Mouse (Mus musculus): ENCODE data around the gene Pcyt2. TPM values are rescaled to one million over a fixed set of nuclear protein-coding genes. Genes with fewer than 3 reads are reported as not detected.

The Pcyt2 gene
- polyA plus RNA-seq, 1 experiment from 2014 or later: 187 TPM

GRCm38 (mm10) chr11:120575046-120575445 lies 42.7 kb downstream of the Pcyt2 start:
- Histone ChIP-seq H3K4me2 (ENCODE audit: low read depth, low read length) (no peak overlapping the region), H3K27me3 (ENCODE audit: control insufficient read depth, insufficient read depth, low read length) (no peaks in the 10 kb centered on the region), H3K36me3 (ENCODE audit: control insufficient read depth, insufficient read depth, low read length) (peaks cover 31% of the 10 kb centered on the region), H3K4me1 (ENCODE audit: control insufficient read depth, insufficient read depth, low read length) (peaks cover 22% of the 10 kb centered on the region), H3K9me3 (ENCODE audit: control insufficient read depth, low read length) (no peaks in the 10 kb centered on the region), H3K27ac (ENCODE audit: low read depth, low read length) (no peak overlapping the region), H3K4me3 (ENCODE audit: low read depth, low read length) (no peak overlapping the region), H3K9ac (replicated peaks; ENCODE audit: low read depth, low read length) (no peak overlapping the region)
- ATAC-seq (ENCODE audit: low read depth): no peak
- WGBS: 80% methylated on average over 2 of the region's 2 CpGs

DNA sequence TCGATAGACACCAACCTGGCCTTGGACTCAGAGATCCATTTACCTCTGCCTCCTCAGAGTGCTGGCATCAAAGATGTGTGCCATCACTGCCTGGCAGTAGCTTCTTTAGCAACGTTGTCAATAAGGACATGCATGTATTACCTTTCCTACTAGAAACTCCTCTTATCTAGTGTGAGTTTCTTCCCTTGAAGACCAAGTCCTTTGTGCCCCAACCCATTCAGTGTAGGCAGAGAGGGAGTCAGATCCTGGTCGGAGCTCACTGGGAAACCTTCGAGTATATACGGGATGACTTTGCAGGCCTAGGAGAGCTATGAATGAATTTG lies 43.5 kb downstream of the Pcyt2 start:
- Histone ChIP-seq H3K4me2 (ENCODE audit: low read depth, low read length) (peak overlapping the region; percentile 90), H3K4me1 (ENCODE audit: control insufficient read depth, insufficient read depth, low read length) (peaks cover 16% of the 10 kb centered on the region), H3K27ac (ENCODE audit: low read depth, low read length) (no peak overlapping the region), H3K4me3 (ENCODE audit: low read depth, low read length) (peak overlapping the region; percentile 68), H3K9me3 (ENCODE audit: control insufficient read depth, low read length) (no peaks in the 10 kb centered on the region), H3K27me3 (ENCODE audit: control insufficient read depth, insufficient read depth, low read length) (no peaks in the 10 kb centered on the region), H3K9ac (replicated peaks; ENCODE audit: low read depth, low read length) (no peak overlapping the region), H3K36me3 (ENCODE audit: control insufficient read depth, insufficient read depth, low read length) (peaks cover 30% of the 10 kb centered on the region)
- no peak for ATAC-seq (ENCODE audit: low read depth)
- WGBS: 47% methylated on average over 5 of the region's 5 CpGs

- no peaks in the 10 kb centered on the region for H3K27me3 ChIP-seq (ENCODE audit: control insufficient read depth, insufficient read depth, low read length)
- H3K4me3 ChIP-seq (ENCODE audit: low read depth, low read length): peak overlapping the region; percentile 68
- no peaks in the 10 kb centered on the region for H3K9me3 ChIP-seq (ENCODE audit: control insufficient read depth, low read length)
- H3K36me3 ChIP-seq (ENCODE audit: control insufficient read depth, insufficient read depth, low read length): peaks cover 27% of the 10 kb centered on the region
- H3K4me1 ChIP-seq (ENCODE audit: control insufficient read depth, insufficient read depth, low read length): peaks cover 16% of the 10 kb centered on the region
- ATAC-seq (ENCODE audit: low read depth): no peak
- peak overlapping the region; percentile 89 for H3K27ac ChIP-seq (ENCODE audit: low read depth, low read length)
- H3K9ac ChIP-seq (replicated peaks; ENCODE audit: low read depth, low read length): peak overlapping the region; percentile 72
- H3K4me2 ChIP-seq (ENCODE audit: low read depth, low read length): peak overlapping the region; percentile 90
- under 1% methylated on average over 23 of the region's 23 CpGs for WGBS
Measured at GRCm38 (mm10) chr11:120573585-120574277, 44.0 kb downstream of the Pcyt2 start.

- Histone ChIP-seq H3K36me3 (ENCODE audit: control insufficient read depth, insufficient read depth, low read length) (peaks cover 27% of the 10 kb centered on the region), H3K9me3 (ENCODE audit: control insufficient read depth, low read length) (no peaks in the 10 kb centered on the region), H3K4me2 (ENCODE audit: low read depth, low read length) (peak within 1 kb of the TSS; percentile 95), H3K4me1 (ENCODE audit: control insufficient read depth, insufficient read depth, low read length) (peaks cover 16% of the 10 kb centered on the region), H3K27me3 (ENCODE audit: control insufficient read depth, insufficient read depth, low read length) (no peaks in the 10 kb centered on the region), H3K9ac (replicated peaks; ENCODE audit: low read depth, low read length) (peak within 1 kb of the TSS; percentile 72), H3K4me3 (ENCODE audit: low read depth, low read length) (peak within 1 kb of the TSS; percentile 68), H3K27ac (ENCODE audit: low read depth, low read length) (peak within 1 kb of the TSS; percentile 89)
- ATAC-seq (ENCODE audit: low read depth): peak; percentile 96
- WGBS: under 1% methylated on average over 92 of the region's 94 CpGs
Measured at GRCm38 (mm10) chr11:120572752-120573584, 44.8 kb downstream of the Pcyt2 start, which contains the start of gene P4hb. Gene P4hb (minus strand): TSS chr11:120573253.

DNA sequence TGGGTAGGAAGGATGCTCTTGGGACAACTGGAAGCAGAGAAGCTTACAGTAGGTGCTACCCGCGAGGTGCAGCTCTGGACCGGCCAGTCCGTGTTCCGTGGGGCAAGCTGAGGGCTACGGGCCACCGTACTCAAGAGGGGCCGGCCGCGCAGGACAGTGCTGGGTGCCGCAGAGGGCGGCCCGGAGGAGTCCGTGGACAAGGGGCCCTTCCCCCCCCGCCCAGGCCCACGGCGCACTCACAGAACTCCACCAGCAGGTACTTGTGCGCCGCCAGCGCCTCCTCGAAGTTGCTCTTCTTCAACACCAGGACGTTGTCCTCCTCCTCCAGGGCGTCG lies 45.4 kb downstream of the Pcyt2 start:
- peak overlapping the region; percentile 68 for H3K4me3 ChIP-seq (ENCODE audit: low read depth, low read length)
- WGBS: 0% methylated on average over 21 of the region's 24 CpGs

DNA sequence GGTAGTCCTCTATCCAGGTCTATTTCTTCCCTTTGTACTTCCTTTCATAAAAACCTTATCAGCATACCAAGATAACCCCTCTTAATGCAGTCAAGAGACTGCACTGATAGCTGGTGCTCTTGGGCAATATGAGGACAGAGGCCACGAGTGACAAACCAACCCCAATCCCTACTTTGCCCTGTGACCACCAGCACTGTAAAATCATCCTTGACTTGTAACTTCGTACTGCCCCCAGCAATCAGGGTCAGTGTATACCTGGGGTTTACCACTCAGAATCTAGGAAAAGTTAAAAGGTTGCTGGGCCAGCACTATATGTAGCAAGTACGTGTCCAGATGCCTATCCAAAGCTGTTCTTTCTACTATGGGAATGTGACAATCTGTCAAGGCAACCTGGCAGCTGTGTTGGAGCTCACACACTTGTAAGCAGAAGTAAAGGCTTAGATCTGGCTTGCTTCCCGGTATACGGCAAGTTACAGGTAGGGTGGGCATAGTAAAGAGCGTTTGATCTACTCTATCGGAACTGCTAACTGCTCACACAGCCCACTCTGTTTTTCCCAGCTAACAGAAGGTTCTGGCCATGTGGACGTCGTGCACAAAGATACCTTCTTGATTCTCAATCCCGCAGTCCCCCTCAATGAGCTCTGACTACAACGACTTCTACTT lies 45.9 kb downstream of the Pcyt2 start:
- Histone ChIP-seq H3K4me1 (ENCODE audit: control insufficient read depth, insufficient read depth, low read length) (peaks cover 16% of the 10 kb centered on the region), H3K27me3 (ENCODE audit: control insufficient read depth, insufficient read depth, low read length) (no peaks in the 10 kb centered on the region), H3K36me3 (ENCODE audit: control insufficient read depth, insufficient read depth, low read length) (peaks cover 30% of the 10 kb centered on the region), H3K9me3 (ENCODE audit: control insufficient read depth, low read length) (no peaks in the 10 kb centered on the region), H3K9ac (replicated peaks; ENCODE audit: low read depth, low read length) (peak overlapping the region; percentile 72), H3K27ac (ENCODE audit: low read depth, low read length) (peak overlapping the region; percentile 56), H3K4me2 (ENCODE audit: low read depth, low read length) (peak overlapping the region; percentile 95), H3K4me3 (ENCODE audit: low read depth, low read length) (peak overlapping the region; percentile 68)
- 15% methylated on average over 11 of the region's 11 CpGs for WGBS
- no peak for ATAC-seq (ENCODE audit: low read depth)

More for the DNA sequence above, 45.4 kb downstream of the Pcyt2 start:
- Histone ChIP-seq H3K36me3 (ENCODE audit: control insufficient read depth, insufficient read depth, low read length) (peaks cover 27% of the 10 kb centered on the region), H3K27ac (ENCODE audit: low read depth, low read length) (peak overlapping the region; percentile 56), H3K9me3 (ENCODE audit: control insufficient read depth, low read length) (no peaks in the 10 kb centered on the region), H3K9ac (replicated peaks; ENCODE audit: low read depth, low read length) (peak overlapping the region; percentile 72), H3K27me3 (ENCODE audit: control insufficient read depth, insufficient read depth, low read length) (no peaks in the 10 kb centered on the region), H3K4me2 (ENCODE audit: low read depth, low read length) (peak overlapping the region; percentile 95), H3K4me1 (ENCODE audit: control insufficient read depth, insufficient read depth, low read length) (peaks cover 16% of the 10 kb centered on the region)
- peak; percentile 40; the same call in 1 of the 2 replicates for ATAC-seq (ENCODE audit: low read depth)

- H3K4me2 ChIP-seq (ENCODE audit: low read depth, low read length): peak overlapping the region; percentile 95; the same call in 1 of the 2 replicates
- H3K27ac ChIP-seq (ENCODE audit: low read depth, low read length): no peak overlapping the region
- no peaks in the 10 kb centered on the region for H3K9me3 ChIP-seq (ENCODE audit: control insufficient read depth, low read length)
- peaks cover 37% of the 10 kb centered on the region for H3K36me3 ChIP-seq (ENCODE audit: control insufficient read depth, insufficient read depth, low read length)
- H3K9ac ChIP-seq (replicated peaks; ENCODE audit: low read depth, low read length): no peak overlapping the region; the same call in 1 of the 2 replicates
- ATAC-seq (ENCODE audit: low read depth): no peak
- H3K4me1 ChIP-seq (ENCODE audit: control insufficient read depth, insufficient read depth, low read length): peaks cover 16% of the 10 kb centered on the region
- WGBS: 89% methylated on average over 3 of the region's 3 CpGs
- no peaks in the 10 kb centered on the region for H3K27me3 ChIP-seq (ENCODE audit: control insufficient read depth, insufficient read depth, low read length)
- H3K4me3 ChIP-seq (ENCODE audit: low read depth, low read length): no peak overlapping the region; the same call in 1 of the 2 replicates
Measured at GRCm38 (mm10) chr11:120571122-120571521, 46.6 kb downstream of the Pcyt2 start.

DNA sequence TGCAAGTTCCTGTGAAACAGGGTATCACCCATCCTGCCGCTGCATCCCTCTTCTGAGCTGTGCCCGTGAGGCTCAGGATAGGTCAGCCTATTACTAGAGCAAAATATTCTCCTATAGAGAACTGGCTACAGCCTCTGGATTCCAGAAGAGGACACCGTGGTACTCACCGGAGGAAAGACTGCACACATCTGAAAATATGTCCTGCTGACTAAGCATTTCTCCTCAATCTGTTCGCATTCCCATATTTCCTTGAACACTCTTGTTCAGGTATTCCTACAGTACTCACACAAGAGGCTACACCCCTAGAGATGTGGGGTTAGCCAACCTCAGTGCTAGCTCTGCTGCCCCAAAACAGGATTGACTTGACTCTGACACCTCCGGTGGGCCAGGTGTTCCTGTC lies 49.4 kb downstream of the Pcyt2 start:
- Histone ChIP-seq H3K4me1 (ENCODE audit: control insufficient read depth, insufficient read depth, low read length) (peaks cover 8% of the 10 kb centered on the region), H3K27me3 (ENCODE audit: control insufficient read depth, insufficient read depth, low read length) (no peaks in the 10 kb centered on the region), H3K36me3 (ENCODE audit: control insufficient read depth, insufficient read depth, low read length) (peaks cover 64% of the 10 kb centered on the region), H3K27ac (ENCODE audit: low read depth, low read length) (no peak overlapping the region), H3K9ac (replicated peaks; ENCODE audit: low read depth, low read length) (no peak overlapping the region), H3K4me2 (ENCODE audit: low read depth, low read length) (no peak overlapping the region), H3K9me3 (ENCODE audit: control insufficient read depth, low read length) (no peaks in the 10 kb centered on the region), H3K4me3 (ENCODE audit: low read depth, low read length) (no peak overlapping the region)
- 92% methylated on average over 6 of the region's 6 CpGs for WGBS
- no peak for ATAC-seq (ENCODE audit: low read depth)
